Mouse (Mus musculus) G1E (cell line): ENCODE measurements at regions not wholly inside any gene's neighbourhood (a gene's known extent, or its start where the extent isn't known, plus 50 kb on each side); places are given as distances from the start of the nearest gene placed in this dataset.

ENCODE experiments used
- CTCF ChIP-seq: IDR thresholded peaks from 2 replicates; pipeline ENCODE4 v1.5.1; 2012; ENCODE audit warnings: low read depth, low read length, inconsistent platforms, mixed read lengths
- GATA1 ChIP-seq: IDR thresholded peaks from 2 replicates; pipeline ENCODE4 v1.6.1; 2012; ENCODE audit warnings: borderline replicate concordance, low read length, inconsistent platforms, mixed read lengths
- GATA2 ChIP-seq: IDR thresholded peaks from 2 replicates; pipeline ENCODE4 v1.6.1; 2012; ENCODE audit warnings: low read depth, low read length, inconsistent platforms, borderline replicate concordance
- POLR2AphosphoS5 ChIP-seq: IDR thresholded peaks from 2 replicates; pipeline ENCODE4 v1.6.1; 2012; ENCODE audit warnings: low read depth, low read length, inconsistent platforms; ENCODE audit not compliant: insufficient replicate concordance
- TAL1 ChIP-seq: conservative IDR thresholded peaks from 2 replicates; pipeline ENCODE4 v1.6.1; 2012; ENCODE audit warnings: low read depth, low read length, inconsistent platforms, mixed read lengths

GRCm38 (mm10) chr14:78215491-78215890 lies 92.4 kb downstream of the Tnfsf11 start:
- TF ChIP-seq CTCF: no peak
- TF ChIP-seq TAL1: no peak
- TF ChIP-seq GATA1: no peak
- no peak for TF ChIP-seq POLR2AphosphoS5
- no peak for TF ChIP-seq GATA2
